Mouse (Mus musculus): ENCODE data around the gene Ninj1. TPM values are rescaled to one million over a fixed set of nuclear protein-coding genes. Genes with fewer than 3 reads are reported as not detected.
A peak's percentile ranks its signal among the peaks of the same experiment; 100 is the strongest.

Gene Ninj1
- polyA plus RNA-seq, 1 experiment from 2014 or later: 70.2 TPM

DNA sequence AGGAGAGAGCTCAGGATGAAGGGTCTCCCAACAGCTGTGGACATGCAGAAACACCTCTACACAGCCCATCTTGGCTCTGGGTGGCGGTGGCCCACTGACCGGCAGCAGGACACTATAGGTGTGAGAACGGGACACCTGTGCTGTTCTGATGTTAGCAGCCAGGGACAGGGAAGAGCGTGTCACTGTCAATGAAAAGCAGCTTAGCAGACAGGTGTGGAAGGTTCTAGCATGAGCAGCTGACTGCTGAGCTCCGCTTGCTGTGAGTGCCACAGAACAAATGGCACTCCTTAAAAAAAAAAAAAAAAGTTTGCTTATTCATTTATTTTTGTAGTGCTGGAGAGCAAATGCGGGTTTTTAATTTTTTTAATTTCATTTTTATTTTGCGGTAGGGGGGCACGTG, 50.3 kb downstream of the Ninj1 start:
- no peak for ATAC-seq (replicated peaks; ENCODE audit: insufficient number of reproducible peaks, insufficient read depth, low FRiP score, low read depth)
- 0 out of 2 replicates have a peak, but pooled peaks cover 3% of the 10 kb centered on the region for H3K4me1 ChIP-seq (replicated peaks)
- 85% methylated on average over 8 of the region's 8 CpGs for WGBS

GRCm38 (mm10) chr13:49238737-49239136, 51.5 kb downstream of the Ninj1 start:
- WGBS: 89% methylated on average over 8 of the region's 8 CpGs
- Histone ChIP-seq H3K36me3 (no peaks in the 10 kb centered on the region), H3K27me3 (no peaks in the 10 kb centered on the region), H3K4me2 (no peak overlapping the region), H3K27ac (no peak overlapping the region), H3K9me3 (replicated peaks) (no peaks in the 10 kb centered on the region), H3K9ac (no peak overlapping the region), H3K4me1 (replicated peaks) (0 out of 2 replicates have a peak, but pooled peaks cover 3% of the 10 kb centered on the region), H3K4me3 (no peak overlapping the region)
- ATAC-seq (replicated peaks; ENCODE audit: insufficient number of reproducible peaks, insufficient read depth, low FRiP score, low read depth): no peak

More for the DNA sequence above, 50.3 kb downstream of the Ninj1 start:
- Histone ChIP-seq H3K4me2 (no peak overlapping the region), H3K9me3 (replicated peaks) (no peaks in the 10 kb centered on the region), H3K27me3 (no peaks in the 10 kb centered on the region), H3K9ac (no peak overlapping the region), H3K27ac (no peak overlapping the region), H3K4me3 (no peak overlapping the region), H3K36me3 (no peaks in the 10 kb centered on the region)

GRCm38 (mm10) chr13:49242321-49243065, 55.2 kb downstream of the Ninj1 start:
- 55% methylated on average over 9 of the region's 9 CpGs for WGBS
- Histone ChIP-seq H3K36me3 (no peaks in the 10 kb centered on the region), H3K4me2 (no peak overlapping the region), H3K27me3 (peaks cover 12% of the 10 kb centered on the region), H3K4me1 (replicated peaks) (peaks cover 13% of the 10 kb centered on the region), H3K9me3 (replicated peaks) (no peaks in the 10 kb centered on the region), H3K4me3 (no peak overlapping the region), H3K9ac (no peak overlapping the region), H3K27ac (no peak overlapping the region)
- ATAC-seq (replicated peaks; ENCODE audit: insufficient number of reproducible peaks, insufficient read depth, low FRiP score, low read depth): no peak; the same call in 1 of the 2 replicates

- H3K9ac ChIP-seq: no peak overlapping the region
- no peaks in the 10 kb centered on the region for H3K36me3 ChIP-seq
- no peak overlapping the region for H3K4me2 ChIP-seq
- H3K27me3 ChIP-seq: peaks cover 22% of the 10 kb centered on the region
- H3K4me1 ChIP-seq (replicated peaks): peaks cover 23% of the 10 kb centered on the region
- no peak overlapping the region for H3K4me3 ChIP-seq
- H3K27ac ChIP-seq: 0 out of 2 replicates have a peak overlapping the region, but pooled peaks have one; percentile 24
- ATAC-seq (replicated peaks; ENCODE audit: insufficient number of reproducible peaks, insufficient read depth, low FRiP score, low read depth): no peak
- 86% methylated on average over 2 of the region's 2 CpGs for WGBS
- no peaks in the 10 kb centered on the region for H3K9me3 ChIP-seq (replicated peaks)
Observed at GRCm38 (mm10) chr13:49243492-49243891, 56.2 kb downstream of the Ninj1 start.

GRCm38 (mm10) chr13:49245251-49245650, 58.0 kb downstream of the Ninj1 start:
- ATAC-seq (replicated peaks; ENCODE audit: insufficient number of reproducible peaks, insufficient read depth, low FRiP score, low read depth): no peak
- H3K9me3 ChIP-seq (replicated peaks): no peaks in the 10 kb centered on the region
- H3K27ac ChIP-seq: no peak overlapping the region
- H3K4me1 ChIP-seq (replicated peaks): peaks cover 28% of the 10 kb centered on the region
- peaks cover 28% of the 10 kb centered on the region for H3K27me3 ChIP-seq
- H3K9ac ChIP-seq: no peak overlapping the region
- H3K36me3 ChIP-seq: no peaks in the 10 kb centered on the region
- H3K4me3 ChIP-seq: no peak overlapping the region
- 70% methylated on average over 4 of the region's 4 CpGs for WGBS
- no peak overlapping the region for H3K4me2 ChIP-seq

Other genes starting within 250 kb of the Ninj1 start
- gene Fam120a, start 219.5 kb upstream of the Ninj1 start, polyA plus RNA-seq (2015; fragmentation: Nextera tagmentation; extraction: Ambion mirVana): 16.9 and 18.1 TPM in 2 replicates
- gene Wnk2, start 39.5 kb upstream of the Ninj1 start, polyA plus RNA-seq (2015; fragmentation: Nextera tagmentation; extraction: Ambion mirVana): 1.4 and 2.0 TPM in 2 replicates
- gene Card19, start 28.6 kb downstream of the Ninj1 start, polyA plus RNA-seq (2015; fragmentation: Nextera tagmentation; extraction: Ambion mirVana): 121 and 126 TPM in 2 replicates
- gene Susd3, start 61.2 kb downstream of the Ninj1 start, polyA plus RNA-seq (2015; fragmentation: Nextera tagmentation; extraction: Ambion mirVana): 1.6 and 2.5 TPM in 2 replicates
- gene Fgd3, start 132.8 kb downstream of the Ninj1 start, polyA plus RNA-seq (2015; fragmentation: Nextera tagmentation; extraction: Ambion mirVana): 0.14 and 0.32 TPM in 2 replicates
- gene Bicd2, start 154.1 kb downstream of the Ninj1 start, polyA plus RNA-seq (2015; fragmentation: Nextera tagmentation; extraction: Ambion mirVana): 47.4 and 48.2 TPM in 2 replicates
- gene Ippk, start 233.8 kb downstream of the Ninj1 start, polyA plus RNA-seq (2015; fragmentation: Nextera tagmentation; extraction: Ambion mirVana): 10.0 and 11.1 TPM in 2 replicates